Mouse (Mus musculus) lung, adult 2 months (tissue): ENCODE data around the gene Zp3r.

Experiments used
- CTCF ChIP-seq: fragments of 200-500 bp; IDR thresholded peaks from 2 replicates; pipeline ENCODE4 v1.5.1; 2011; ENCODE audit warnings: mild to moderate bottlenecking, low read length, control low read depth; ENCODE audit not compliant: insufficient read depth
- POLR2A ChIP-seq: fragments of 200-500 bp; IDR thresholded peaks from 2 replicates; pipeline ENCODE4 v1.6.1; 2011; ENCODE audit warnings: low read depth, mild to moderate bottlenecking, control low read depth, low read length, borderline replicate concordance; ENCODE audit errors: extremely low read depth

DNA sequence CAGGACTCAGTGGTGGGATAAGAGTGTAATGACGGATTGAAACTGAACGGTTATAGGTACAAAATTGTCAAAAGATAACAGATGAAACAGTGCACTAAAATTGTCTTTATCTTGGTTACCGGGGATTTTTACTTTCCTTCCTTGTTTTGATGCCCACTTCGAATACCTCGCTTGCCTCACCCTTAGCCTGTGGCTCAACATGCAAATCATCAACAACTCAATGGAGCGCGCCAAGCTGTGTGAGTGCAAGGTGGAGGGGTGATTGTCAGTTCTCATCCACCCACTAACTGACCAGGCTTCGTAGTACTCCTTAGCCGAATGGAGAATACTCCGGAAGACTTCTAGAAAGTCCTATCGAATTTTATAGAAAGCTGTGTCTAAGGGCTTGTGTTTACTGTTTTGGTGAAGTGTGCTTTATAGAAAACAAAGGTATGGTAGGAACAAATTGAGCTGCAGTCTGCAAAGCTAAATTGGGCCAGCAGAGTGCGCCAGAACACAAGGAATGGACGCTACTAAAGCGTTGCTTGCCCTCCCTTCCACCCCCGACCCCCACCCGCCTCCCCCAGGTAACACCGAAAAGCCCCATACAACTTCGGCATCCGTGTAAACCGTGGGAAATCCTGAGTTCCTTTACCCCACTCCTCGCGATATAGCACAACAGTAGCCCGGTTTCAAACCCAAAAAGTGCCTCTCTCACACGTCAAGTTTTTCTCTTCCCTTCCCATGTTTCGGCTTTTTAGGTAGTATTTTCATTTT lies 81.6 kb downstream of the Zp3r start:
- TF ChIP-seq CTCF (peak; percentile 75), POLR2A (no peak)
